Mouse (Mus musculus) bone marrow macrophage, adult 2 months (primary cell): ENCODE measurements around the gene Cntf. TPM values are rescaled to one million over a fixed set of nuclear protein-coding genes. Genes with fewer than 3 reads are reported as not detected.

ENCODE experiments used
- H3K27ac ChIP-seq: 2 replicates; pipeline ENCODE4 v1.5.1; 2012; ENCODE audit warnings: low read depth, low read length; ENCODE audit not compliant: insufficient read depth
- H3K4me1 ChIP-seq: 2 replicates; pipeline ENCODE4 v1.6.1; 2012; ENCODE audit warnings: low read length; ENCODE audit not compliant: control insufficient read depth, insufficient read depth
- H3K4me3 ChIP-seq: 2 replicates; pipeline ENCODE4 v1.5.1; 2012; ENCODE audit warnings: mild to moderate bottlenecking, low read length, moderate library complexity; ENCODE audit not compliant: insufficient read depth
- CTCF ChIP-seq: IDR thresholded peaks from 2 replicates; pipeline ENCODE4 v1.5.1; 2012; ENCODE audit warnings: low read depth, mild to moderate bottlenecking, low read length, moderate library complexity
- POLR2A ChIP-seq: IDR thresholded peaks from 2 replicates; pipeline ENCODE4 v1.6.1; 2012; ENCODE audit warnings: mild to moderate bottlenecking, low read depth, low read length, borderline replicate concordance
- polyA plus RNA-seq: library from polyadenylated mRNA; stranded (reverse); fragments of >200 nt; gene quantifications from 2 replicates; pipeline ENCODE4 v1.2.4, GENCODE M21; 2012; ENCODE audit not compliant: missing spikeins, insufficient read depth, insufficient read length

The Cntf gene
- polyA plus RNA-seq: 1.3 and 2.0 TPM in 2 replicates

DNA sequence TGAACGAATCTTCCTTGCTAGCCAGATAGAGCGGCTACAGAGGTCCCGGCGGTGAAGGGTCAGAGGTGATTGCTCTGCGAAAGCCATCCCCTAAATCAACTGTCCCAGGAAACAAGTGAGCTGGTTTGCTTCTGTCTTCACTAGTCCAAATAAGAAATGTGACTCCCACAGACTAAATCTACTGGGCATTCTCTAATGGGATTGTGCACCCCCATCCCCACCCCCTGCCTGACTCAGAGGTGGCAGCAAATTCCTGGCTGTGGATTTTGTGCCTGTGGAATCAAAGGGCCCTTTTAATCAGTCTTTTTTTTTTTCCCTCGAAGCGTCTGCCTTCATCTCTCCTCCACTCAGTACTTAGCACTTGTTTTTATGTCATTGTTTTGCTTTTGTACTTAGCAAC lies at the start of gene Cntf:
Gene Cntf (minus strand): TSS at position 325 of the 400 bp plus-strand sequence.
- no peaks in the 10 kb centered on the region for H3K4me1 ChIP-seq
- no peak within 1 kb of the TSS for H3K27ac ChIP-seq
- H3K4me3 ChIP-seq: no peak within 1 kb of the TSS
- TF ChIP-seq CTCF (no peak), POLR2A (no peak)

DNA sequence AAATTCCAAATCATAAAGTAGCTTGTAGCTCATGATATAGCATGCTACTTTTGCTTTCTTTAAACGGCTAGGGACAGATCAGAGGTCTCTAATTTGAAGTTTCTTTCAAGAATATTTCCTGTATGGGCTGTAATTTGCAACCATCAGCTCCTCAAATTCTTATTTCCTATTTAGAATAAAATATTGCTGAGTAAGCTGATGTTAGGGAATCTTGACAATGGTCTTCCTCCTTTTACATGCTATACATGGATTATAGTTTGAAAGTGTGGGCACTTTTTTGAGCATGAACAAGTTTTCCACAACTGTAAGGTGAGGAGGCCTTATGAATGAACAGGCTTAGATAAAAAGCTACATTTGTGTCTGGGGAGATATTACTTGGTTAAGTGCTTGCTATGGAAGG lies 48.5 kb upstream of the Cntf start:
- TF ChIP-seq POLR2A (no peak), CTCF (no peak)
- no peak overlapping the region for H3K4me3 ChIP-seq
- H3K4me1 ChIP-seq: peaks cover 25% of the 10 kb centered on the region
- 0 out of 2 replicates have a peak overlapping the region, but pooled peaks have one; percentile 30 for H3K27ac ChIP-seq

DNA sequence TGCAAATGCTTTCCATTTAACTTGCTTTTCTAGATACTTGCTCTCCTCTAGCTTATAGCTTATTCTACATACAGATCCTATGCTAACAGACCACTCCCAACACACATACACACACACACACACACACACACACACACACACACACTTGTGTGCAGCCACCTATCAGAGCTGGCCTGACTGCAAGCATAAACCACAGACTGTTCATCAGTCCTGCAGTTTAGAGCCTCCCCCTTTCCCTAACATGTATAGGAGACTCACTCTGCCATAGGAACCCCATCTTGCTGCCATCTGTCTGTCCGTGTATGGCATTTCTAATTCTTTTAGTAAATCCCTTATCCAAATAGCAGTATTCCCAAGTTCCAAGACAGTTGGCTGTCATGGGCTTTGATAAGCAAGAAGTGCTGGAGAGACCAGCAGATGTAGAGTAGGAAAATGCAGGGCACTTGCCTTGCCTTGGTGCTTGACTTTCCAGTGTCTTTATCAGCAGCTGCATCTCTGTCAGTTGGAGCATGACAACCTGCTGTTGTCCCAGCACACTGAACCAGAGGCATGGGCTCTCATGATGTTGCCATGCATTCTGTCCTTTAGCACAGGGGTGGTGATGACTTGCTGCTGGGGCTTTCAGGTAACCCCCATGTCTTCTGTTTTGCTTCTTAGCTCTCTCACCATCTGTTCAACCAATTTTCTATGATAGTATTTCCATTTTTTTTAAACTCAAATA lies 47.4 kb upstream of the Cntf start:
- peaks cover 32% of the 10 kb centered on the region for H3K4me1 ChIP-seq
- TF ChIP-seq POLR2A: no peak
- no peak for TF ChIP-seq CTCF
- no peak overlapping the region for H3K4me3 ChIP-seq
- H3K27ac ChIP-seq: no peak overlapping the region

DNA sequence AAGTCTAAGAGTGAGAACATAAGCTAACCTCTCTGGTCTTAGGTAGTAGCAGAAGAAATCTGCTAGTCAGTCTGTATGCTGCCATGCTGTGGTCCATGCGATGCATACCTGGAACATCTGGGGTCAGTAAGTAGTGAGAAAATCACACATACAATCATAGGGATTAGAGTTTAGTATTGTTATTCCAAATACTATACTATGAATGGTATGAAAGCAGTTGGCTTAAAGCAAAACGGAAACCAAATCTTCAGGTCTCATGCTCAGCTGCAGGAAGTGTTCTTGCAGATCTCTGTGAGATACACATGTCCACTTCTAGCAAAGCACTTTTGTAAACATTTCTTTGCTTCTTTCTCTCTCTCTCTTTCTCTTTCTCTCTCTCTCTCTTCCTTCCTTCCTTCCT lies 40.8 kb upstream of the Cntf start:
- H3K4me3 ChIP-seq: no peak overlapping the region
- H3K27ac ChIP-seq: no peak overlapping the region
- TF ChIP-seq POLR2A (no peak), CTCF (no peak)
- H3K4me1 ChIP-seq: peaks cover 25% of the 10 kb centered on the region

DNA sequence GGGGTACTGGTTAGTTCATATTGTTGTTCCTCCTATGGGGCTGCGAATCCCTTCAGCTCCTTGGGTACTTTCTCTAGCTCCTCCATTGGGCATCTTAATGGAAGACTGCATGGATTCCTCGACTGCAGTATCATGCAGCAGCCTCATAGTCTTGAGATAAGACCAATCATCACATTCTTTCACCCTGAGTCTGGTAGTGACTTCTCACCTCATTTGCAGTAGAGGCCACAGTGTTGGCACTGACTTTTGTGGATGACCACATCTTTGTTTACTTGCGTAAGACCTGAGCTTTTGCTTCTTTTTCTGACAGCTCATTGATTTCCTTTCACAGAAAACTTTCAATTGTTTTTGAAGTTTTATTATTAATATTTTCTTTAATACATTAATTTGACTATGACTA lies 40.3 kb upstream of the Cntf start:
- peaks cover 25% of the 10 kb centered on the region for H3K4me1 ChIP-seq
- no peak for TF ChIP-seq POLR2A
- H3K27ac ChIP-seq: 0 out of 2 replicates have a peak overlapping the region, but pooled peaks have one; percentile 8
- H3K4me3 ChIP-seq: no peak overlapping the region

DNA sequence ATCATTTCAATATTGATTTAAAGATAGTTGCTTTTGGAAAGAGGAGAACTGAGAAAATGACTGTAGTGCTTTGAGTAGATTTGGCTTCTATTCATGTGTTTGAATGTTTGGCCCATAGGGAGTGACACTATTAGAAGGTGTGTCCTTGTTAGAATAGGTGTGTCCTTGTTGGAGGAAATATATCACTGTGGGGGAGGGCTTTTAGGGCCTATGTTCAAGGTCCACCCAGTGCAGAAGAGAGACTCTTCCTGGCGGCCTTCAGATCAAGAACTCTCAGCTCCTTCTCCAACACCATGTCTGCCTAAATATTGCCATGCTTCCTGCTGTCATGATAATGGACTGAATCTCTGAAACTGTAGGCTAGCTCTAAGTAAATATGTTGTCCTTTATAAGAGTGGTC lies 38.8 kb upstream of the Cntf start:
- peaks cover 25% of the 10 kb centered on the region for H3K4me1 ChIP-seq
- no peak for TF ChIP-seq CTCF
- no peak overlapping the region for H3K27ac ChIP-seq
- H3K4me3 ChIP-seq: no peak overlapping the region

DNA sequence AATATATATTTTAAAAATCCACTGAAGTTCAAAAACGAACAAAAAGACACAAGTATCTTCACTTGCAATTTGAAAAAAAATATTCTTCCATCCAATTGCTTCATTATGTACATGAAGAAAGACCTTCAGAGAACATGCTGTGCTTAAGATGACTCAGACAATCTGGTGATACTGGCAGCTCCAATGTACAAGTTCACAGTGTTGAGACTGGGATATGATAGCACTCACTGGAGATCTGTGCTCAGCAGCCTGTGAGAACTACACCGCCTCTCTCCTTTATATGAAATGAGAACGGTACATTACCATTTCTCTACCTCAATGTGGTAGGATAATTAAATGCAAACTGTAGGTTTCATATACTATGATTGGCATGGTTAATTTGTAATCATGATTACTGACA lies 37.4 kb upstream of the Cntf start:
- H3K4me1 ChIP-seq: peaks cover 19% of the 10 kb centered on the region
- peak overlapping the region; percentile 50 for H3K27ac ChIP-seq
- TF ChIP-seq POLR2A (no peak), CTCF (no peak)
- no peak overlapping the region for H3K4me3 ChIP-seq

DNA sequence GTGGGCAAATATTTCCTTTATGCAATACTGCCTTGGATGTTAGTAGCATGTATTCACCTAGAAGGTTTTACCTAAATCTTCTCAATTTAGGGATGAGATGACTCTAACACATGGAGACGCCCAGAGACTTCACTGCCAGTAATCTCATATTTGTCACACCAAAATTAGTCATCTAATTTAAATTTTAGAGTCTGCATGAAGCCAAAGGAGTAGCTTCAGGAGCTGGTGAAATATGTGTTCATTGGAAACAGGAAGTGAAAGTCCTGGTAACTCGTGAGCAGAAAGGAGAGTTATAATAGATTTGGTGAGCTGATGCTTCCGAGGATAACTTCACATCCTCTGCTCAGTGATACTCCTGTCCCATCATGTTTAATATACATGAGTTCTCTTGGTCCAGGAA lies 35.6 kb upstream of the Cntf start:
- Histone ChIP-seq H3K4me3 (peak overlapping the region; percentile 60), H3K27ac (peak overlapping the region; percentile 95), H3K4me1 (peaks cover 15% of the 10 kb centered on the region)
- no peak for TF ChIP-seq POLR2A
- TF ChIP-seq CTCF: no peak

DNA sequence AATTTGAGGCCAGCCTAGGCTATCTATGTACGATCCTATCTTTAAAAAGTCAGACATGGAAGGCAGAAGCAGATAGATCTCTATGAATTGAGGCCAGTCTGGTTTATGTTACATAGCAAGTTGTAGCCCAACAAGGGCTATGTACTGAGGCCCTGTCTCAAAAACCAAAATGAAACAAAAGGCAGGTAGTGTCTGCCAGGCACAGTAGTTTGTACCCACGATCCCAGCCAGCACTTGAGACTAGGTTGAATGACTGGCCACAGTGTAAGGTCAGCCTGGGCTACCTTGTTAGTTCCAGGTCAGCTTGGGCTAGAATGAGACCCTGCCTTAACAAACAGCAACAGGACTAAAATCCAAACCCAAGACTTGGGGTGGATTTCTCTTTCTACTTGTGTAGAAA lies 35.2 kb upstream of the Cntf start:
- TF ChIP-seq POLR2A (no peak), CTCF (no peak)
- Histone ChIP-seq H3K4me1 (peaks cover 12% of the 10 kb centered on the region), H3K27ac (peak overlapping the region; percentile 95), H3K4me3 (peak overlapping the region; percentile 60)

DNA sequence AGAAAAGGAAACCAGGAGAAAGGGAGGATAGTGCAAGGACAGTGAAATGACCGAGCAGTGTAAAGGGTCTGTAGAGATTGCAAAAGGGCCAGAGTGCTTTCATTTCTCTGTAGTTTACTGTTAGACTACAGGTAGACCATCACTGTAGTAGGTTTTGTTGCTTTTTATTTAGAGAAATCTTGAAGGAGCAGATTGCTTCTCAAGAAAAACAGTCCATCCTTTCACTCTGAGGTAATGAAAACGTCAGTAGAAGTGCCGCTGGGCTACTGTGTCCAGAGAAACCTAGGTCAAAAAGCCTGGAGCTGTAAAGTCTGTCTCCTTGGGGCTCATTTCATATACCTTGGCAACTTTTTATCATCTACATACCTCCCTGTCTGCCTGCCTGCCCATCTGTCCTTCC lies 33.6 kb upstream of the Cntf start:
- Histone ChIP-seq H3K27ac (peak overlapping the region; percentile 98), H3K4me3 (peak overlapping the region; percentile 93)

More for the DNA sequence above, 33.6 kb upstream of the Cntf start:
- H3K4me1 ChIP-seq: peaks cover 9% of the 10 kb centered on the region
- no peak for TF ChIP-seq CTCF
- no peak for TF ChIP-seq POLR2A
